Mouse (Mus musculus) C3H10T1/2 (cell line): ENCODE results near the gene Dus4l. TPM values are rescaled to one million over a fixed set of nuclear protein-coding genes. Genes with fewer than 3 reads are reported as not detected.

Experiments used
- polyA plus RNA-seq, 2 experiments: library from polyadenylated mRNA; unstranded; fragments of >200 nt; fragmentation: generic; extraction: Trizol; gene quantifications; one replicate each; pipeline ENCODE4 v1.2.1; 2012; ENCODE audit warnings: missing spikeins in 2 of 2

Gene Dus4l
- 1 to 10 TPM in 1 of 2 experiments, under 1 TPM in 1; 0.75 to 2.5 TPM for polyA plus RNA-seq

DNA sequence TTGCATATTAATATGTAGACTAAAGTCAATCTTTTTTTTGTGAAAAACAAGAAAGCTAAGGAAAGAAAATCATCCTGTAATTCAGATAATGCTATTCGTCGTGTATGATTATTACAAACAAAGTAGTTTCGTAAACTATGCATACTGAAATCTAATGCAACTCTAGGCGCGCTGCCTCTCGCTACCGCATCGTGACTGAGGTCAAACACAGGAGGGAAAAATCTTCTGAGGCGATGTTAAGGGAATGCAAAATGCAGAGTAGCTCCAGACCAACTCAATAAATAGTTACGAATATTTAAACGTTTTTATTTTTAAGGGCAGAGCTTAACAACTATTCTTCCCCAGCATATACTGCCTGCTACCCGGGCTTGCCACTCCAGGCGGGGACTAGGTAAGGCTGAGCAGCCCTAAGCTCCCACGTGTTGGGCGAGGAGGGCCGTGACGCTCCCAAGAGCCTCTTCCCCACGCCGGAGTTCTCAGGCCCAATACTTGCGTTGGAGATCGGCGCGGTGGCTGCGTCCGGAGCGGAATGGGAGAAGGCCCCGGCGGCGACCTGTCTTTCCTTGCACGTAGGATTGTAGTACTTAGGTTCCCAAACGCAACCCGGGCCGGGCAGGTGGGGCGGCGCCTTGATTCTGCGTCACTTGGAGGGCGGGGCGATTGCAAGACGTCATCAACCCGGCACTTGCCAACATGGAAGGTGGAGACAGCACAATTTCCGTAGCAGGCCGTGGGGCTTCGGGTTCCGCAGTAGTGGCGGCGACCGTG lies at the start of gene Dus4l, which contains the start of gene Cog5:
Dus4l (minus strand) TSS at position 630 of the 768 bp plus-strand sequence.
Cog5 (plus strand) TSS at position 673 of the 768 bp plus-strand sequence.

DNA sequence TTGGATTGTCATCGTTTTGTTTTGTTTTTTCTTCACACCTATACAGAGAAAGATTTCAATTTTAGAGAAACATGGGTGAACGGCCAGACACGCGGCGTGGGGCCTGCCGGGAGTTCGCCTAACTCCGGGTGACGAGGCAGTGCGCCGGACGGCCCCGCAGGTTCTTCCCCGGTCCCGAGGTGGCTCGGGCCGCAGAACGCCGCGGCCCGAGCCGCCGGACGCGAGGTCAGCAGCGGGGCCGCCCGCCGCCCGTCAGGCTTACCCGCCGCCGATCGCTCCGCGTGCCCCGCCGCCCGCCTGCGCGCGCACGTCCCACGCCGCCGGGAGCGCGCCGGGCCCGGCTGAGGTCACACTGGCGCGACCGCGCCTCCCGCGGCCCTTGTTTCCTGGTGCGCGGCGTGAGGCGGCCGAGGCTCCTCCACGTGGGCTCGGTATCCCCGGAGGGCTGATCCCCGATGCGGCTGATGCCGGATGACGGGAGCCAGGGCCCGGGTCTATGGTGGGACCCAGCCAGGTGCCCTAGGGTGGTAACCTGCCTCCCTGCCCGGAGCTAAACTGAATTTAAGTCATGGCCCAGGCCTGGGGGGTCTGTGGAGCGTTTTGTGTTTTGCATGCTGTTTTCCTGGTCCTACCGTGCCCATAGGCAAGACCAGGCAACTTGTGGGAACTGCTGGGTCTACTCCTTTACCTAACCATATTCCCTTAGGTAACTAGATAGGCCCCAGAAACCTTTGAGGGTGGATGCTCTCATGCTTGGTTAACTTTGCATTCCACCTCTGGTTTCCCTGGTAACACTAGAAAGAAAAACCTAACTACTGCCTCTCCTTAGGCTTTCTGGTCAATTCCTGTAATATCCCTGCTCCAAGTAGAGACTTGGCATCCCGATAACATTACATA lies 20.0 kb downstream of the Dus4l start, which contains the start of gene Bcap29:
Bcap29 (minus strand) TSS at position 316 of the 897 bp plus-strand sequence.

Other genes starting within 250 kb of the Dus4l start
- gene Cbll1, start 155.2 kb downstream of the Dus4l start, polyA plus RNA-seq, result 1 to 10 TPM; 1.8 to 5.2 TPM
- not detected for gene Slc26a4, start 94.9 kb downstream of the Dus4l start, polyA plus RNA-seq
- 1 to 10 TPM in 1 of 2 experiments, under 1 TPM in 1; 0.47 to 3.0 TPM for gene Bcap29, start 20.2 kb downstream of the Dus4l start, polyA plus RNA-seq
- gene Cog5, start within 50 bp of the Dus4l start, polyA plus RNA-seq, result 1 to 10 TPM in 1 of 2 experiments, under 1 TPM in 1; 0.73 to 9.1 TPM
- gene Gpr22, start 59.1 kb upstream of the Dus4l start, polyA plus RNA-seq, result under 1 TPM in 1 of 2 experiments, not detected in 1; 0.07 TPM